Mouse (Mus musculus): ENCODE measurements at regions not wholly inside any gene's neighbourhood (a gene's known extent, or its start where the extent isn't known, plus 50 kb on each side); places are given as distances from the start of the nearest gene placed in this dataset.
A peak's percentile ranks its signal among the peaks of the same experiment; 100 is the strongest.

DNA sequence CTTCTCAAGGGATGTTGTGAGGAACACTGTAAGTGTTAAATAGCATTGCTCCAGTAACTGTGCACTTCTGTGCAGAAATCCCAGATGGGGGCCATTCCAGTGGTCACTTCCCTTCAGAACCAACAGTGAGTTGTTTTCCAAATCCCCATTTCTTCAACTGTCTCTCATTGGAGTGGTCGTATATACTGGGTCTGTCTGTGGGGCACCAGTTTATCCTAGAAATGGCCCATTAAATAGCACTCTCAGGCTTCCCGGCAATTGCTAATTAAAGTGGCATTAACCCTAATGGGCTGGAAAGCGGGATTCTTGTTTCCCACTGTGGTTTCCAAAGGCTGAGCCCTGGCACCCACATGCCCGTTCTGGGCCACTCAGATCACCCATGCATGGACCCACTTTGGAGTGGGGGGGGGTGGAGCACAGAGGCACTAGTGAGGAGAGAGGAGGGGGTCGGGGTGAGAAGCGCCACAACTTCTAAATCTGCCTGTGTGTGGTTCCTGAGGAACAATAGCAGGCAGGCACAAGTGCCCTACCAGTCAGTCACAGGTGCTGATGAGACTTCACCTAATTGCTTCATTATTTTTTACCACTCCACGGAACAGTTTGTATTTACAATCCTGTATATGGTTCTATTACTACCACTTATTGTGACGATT, 78.1 kb downstream of the Fam204a start:
- DNase-seq (ENCODE audit: low spot score in 2 of 2) = no peak

DNA sequence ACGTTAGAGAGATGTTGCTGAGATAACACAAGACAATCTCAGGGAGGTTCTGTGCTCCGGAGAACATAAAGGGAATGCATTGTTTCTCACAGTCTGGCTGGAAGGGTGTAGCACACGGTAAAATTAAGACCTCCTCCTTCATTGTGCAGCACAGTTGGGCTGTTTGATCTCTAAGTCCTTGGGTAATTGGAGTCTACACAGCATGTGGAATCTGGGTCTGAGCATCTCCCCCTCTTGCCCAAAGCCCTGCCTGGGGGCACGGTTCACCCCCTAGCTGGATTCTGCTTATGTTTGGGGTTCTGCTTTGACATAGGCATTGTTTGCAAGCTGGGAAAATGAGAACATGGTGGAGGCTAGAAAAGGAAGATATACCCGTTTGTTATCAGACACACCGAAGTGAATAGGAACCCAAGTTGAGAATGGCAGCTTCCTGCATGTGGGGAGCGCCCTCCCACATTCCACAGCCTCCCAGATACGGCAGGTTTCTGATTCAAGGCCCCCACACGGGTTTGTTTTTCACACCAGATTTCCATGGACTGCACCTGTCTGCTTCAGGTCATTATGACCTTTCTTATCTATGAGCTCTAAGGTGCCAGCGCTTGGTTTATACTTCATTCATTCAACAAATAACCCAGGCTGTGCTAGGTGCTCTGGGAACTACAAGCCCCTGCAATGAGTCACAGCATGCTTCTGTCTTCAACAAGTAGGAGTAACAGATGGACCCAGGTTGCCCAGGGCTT, 79.9 kb downstream of the Fam204a start:
- no peak for DNase-seq (ENCODE audit: low spot score in 2 of 2)

DNA sequence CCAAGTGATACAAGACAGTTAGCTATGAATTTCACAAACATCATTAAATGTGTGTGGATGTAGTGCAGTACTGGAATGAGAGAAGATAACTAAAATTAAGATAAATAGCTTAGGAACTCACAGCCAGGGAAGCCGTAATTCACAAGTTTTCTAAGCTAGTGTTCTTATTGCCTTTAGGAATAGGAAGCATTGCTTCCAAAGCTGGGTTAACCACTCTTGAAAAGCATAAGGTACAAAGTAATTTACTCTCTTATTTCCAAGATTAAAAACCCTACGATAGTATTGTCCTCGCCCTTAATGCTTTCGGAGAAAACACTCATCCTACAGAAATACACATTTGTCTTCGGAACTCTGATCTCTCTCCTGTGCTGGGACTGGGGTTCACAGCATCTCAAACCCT, 81.3 kb downstream of the Fam204a start:
- DNase-seq (ENCODE audit: low spot score in 2 of 2) = no peak

DNA sequence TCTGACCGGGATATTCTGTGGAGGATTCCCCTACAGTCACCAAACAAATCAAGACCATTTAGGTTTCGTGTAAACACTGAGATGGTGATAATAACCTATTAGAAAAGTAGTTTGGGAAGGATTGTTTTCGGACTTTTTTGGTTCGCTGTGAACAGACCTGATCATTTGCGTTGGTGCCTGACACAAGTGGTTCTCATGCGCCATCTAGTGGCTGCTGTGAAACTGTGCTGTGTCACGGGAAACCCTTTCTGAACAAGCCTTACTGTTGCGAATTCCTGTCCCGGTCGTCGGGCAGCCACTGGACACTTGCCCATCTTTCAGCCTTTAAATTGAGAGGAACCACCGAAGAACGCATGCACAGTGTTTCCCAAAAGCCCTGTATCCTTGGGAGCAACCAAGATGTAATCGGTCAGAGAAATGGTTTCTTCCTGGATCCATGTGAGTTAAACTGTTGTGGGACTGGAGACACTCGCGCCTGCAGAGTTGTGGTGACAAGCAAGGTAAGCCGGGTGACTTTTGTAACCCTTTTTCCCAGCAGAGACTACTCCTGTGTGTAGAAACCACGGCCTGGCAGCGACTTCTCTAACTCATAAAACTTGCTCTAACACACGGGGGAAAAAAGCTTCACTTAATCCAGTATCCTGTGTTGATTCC, 82.0 kb downstream of the Fam204a start:
- peak; percentile 45 to 75 for DNase-seq (ENCODE audit: low spot score in 2 of 2)

DNA sequence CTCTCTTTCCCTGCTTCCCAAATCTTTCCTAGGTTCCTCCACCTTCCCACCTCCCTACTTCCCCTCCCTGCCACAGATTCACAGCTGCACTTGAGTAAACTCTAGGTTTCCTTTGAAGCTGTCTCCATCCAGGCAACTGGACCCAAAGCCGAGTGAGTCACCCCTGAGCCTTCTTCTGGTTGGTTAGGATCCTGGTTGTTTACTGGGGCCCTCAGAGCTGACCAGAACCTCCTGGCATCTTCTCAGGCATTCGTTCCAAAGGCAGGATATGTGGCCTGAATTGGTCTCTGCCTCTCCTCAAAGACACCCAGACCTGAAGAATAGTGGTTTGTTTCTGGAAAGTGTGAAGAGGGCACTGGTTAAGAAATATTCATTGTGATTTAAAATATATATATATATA, 87.6 kb downstream of the Fam204a start:
- DNase-seq (ENCODE audit: low spot score in 2 of 2) = no peak

DNA sequence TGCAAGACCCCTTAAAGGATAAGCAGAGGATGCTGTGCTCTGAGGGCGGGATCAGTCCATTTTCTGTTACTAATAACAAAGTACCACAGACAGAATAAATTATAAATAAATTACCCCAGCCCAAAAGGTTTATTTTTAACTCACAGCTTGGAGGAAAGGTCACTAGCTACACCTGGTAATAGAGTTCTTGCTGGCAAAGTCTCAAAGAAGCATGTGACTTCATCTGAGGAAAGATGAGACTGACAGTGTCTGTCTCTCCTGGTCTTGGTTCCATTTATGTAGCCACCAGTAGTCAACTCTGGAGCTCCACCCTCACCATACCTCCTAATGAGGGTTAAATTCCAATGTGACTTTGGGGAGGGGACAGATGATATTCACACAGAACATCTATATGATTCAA, 90.0 kb downstream of the Fam204a start:
- no peak for DNase-seq (ENCODE audit: low spot score in 2 of 2)

DNA sequence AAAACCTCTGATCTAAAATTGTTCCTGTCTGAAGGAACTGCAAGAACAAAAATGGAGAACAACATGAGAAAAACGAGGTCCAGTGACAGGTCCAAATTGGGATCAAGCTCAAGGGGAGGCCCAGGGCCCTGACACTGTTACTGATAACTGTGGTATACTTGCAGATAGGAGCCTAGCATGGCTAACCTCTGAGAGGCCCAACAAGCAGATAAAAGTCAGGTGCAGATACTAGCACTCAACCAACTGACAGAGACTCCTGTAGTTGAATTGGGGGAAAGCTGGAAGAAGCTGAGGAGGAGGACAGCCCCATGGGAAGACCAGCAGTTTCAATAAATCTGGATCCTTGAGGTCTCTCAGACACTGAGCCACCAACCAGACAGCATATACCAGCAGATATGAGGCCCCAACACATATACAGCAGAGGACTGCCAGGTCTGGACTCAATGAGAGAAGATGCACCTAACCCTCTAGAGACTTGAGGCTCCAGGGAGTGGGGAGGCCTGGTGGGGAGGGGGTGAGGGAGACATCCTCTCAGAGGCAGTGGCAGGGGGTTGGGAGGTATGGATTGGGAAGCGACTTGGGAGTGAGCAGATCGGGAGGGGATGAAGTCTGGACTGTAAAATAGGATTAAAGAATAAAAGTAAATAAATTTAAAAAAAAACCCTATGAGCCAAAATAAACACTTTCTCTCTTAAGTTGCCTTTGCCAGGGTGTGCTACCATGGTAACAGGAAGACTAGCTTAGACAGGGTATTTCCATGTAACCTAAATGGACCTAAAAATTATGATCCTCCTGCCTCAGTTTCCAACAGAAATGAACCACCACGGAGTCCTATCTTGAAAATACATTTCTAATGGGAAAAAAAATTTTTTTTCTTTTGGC, 91.8 kb downstream of the Fam204a start:
- no peak for DNase-seq (ENCODE audit: low spot score in 2 of 2)

DNA sequence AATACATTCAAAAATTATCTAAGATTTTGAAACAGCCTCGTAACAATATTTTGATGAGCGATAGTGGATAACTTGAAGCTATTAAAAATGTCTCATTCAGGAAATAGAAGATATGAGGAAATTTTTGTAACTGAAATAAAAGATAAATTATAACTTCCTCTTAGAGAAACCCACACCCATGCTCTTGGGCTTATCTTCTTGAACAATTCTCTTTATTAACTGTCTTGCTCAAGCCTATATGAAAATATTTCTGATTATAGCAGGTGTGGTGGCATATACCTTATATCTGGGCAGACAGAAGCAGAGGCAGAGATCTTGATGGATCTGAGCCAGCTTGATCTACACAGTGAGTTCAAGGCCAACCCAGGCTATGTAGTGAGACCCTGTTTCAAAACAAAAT, 96.9 kb downstream of the Fam204a start:
- DNase-seq (ENCODE audit: low spot score in 2 of 2) = no peak

DNA sequence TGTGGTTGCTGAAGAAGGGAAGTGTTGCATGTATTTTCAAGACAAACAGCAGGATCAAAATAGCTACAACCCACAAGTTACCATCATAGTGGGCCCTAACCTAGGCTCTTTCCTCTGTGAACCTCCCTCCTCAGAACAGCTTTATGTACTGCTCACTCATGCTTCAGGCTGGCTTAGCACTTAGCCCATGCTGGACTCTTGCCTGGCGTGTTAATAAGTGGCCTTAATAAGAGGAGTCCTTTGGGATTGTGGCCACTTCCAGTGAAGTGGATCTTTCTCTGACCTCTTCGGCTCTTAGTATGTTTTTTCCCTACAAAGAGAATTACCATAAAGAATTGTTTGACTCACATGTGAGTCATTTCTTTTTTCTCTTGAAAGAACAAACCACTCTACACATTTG, 101.9 kb downstream of the Fam204a start:
- DNase-seq (ENCODE audit: low spot score in 2 of 2) = no peak

DNA sequence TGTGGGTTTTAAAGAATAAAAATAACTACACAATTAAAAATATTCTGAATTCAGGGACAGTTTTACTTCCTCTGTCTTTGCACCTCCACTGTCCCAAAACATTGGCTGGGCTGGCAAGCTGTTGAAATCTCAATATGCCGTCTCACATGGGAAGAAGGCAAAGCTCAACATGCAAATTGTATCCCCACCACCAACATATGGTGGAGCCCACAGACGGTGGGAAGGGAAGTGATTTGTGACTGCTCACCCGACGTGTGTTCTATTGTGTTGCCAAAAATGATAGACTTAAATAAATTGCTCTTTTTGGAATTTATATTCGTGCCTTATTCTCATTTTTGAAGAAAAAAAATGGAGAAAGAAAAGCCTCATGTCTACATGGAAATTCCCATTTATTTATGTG, 105.6 kb downstream of the Fam204a start:
- no peak for DNase-seq (ENCODE audit: low spot score in 2 of 2)

DNA sequence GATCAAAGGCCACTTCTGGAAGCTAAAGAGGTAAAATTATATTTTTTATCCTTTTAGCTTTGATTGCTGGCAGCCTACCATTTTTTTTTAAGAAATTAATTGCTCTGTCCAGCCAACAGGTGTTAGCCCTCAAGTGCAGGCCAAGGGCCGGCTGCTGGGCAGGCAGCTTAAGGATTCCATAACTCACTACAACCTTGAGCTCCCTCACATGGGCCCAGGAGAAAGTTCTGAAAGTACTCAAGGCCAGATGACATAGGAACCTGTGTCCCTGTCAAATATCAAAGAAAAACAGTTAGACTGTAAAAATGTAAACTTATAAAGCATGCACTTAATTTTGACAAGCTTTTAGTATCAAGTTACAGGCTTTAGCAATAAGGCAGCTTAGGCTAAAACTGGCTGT, 107.5 kb downstream of the Fam204a start:
- no peak for DNase-seq (ENCODE audit: low spot score in 2 of 2)

DNA sequence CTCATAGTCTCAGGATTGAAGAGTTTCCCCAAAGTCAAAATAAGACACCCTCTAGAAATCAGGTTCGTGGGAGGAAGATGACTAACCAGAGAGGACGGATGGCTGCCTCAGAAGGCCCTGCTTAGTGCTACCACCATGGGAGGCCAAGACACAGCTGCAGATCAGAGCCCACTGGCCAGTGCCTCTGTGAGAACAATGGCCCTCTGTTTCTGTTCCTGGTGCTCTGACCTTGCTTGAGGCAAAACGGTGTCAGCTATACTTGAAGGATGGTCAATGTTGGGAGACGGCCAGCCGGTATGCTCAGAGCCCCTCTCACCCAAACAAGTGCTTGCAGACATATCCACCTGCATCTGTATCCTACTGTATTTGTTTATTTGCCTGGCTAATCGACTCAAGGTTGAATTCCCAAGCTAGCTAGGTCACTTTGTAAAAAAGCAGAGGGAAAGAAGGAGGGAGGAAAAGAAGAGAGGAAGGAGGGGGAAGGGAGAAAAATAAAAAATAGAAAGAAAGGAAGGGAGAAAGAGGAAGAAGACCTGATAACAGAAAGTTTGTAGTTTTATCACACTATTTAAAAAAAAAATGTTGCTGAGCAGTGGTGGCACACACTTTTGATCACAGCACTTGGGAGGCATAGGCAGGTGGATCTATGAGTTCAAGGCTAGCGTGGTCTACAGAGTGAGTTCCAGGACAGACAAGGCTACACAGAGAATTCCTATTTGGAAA, 112.7 kb downstream of the Fam204a start:
- no peak for DNase-seq (ENCODE audit: low spot score in 2 of 2)

DNA sequence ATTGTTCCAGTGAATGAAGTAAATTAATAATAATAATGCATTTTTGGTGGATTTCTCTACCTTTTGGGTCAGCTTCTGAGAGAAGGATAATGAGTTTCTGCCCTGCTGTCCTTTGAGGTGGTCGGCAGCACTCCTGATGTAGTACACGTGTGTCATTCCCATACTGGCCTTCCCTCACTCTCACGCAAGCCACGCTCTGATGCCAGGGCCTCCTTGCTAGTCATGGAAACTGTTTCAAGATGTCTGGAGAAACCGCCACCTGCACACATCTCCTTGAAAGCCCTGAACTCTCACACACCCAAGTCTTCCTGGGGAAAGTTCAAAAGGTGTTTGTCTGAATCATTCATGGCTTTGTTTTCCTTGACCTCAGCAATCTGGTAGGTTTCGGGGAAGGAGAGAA, 116.2 kb downstream of the Fam204a start:
- DNase-seq (ENCODE audit: low spot score in 2 of 2) = no peak

DNA sequence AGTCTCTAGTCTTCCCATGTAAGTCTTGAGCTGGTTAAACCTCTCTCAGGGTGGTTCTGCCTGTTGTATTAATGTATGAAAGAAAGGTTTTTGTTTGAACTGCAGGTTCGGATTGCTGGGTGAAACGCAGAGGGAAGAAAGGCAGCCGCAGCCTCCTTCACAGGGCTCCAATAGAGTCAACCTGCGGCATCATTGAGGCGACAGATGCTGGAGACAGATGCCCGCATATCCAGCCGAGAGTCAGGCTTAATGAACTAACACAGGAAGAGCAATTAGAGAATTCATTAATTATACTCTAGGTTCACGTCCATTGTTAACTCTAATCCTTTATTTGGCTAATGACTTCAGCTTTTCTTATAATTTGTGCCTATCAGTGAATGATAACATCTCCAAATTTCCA, 117.0 kb downstream of the Fam204a start:
- DNase-seq (ENCODE audit: low spot score in 2 of 2) = no peak

DNA sequence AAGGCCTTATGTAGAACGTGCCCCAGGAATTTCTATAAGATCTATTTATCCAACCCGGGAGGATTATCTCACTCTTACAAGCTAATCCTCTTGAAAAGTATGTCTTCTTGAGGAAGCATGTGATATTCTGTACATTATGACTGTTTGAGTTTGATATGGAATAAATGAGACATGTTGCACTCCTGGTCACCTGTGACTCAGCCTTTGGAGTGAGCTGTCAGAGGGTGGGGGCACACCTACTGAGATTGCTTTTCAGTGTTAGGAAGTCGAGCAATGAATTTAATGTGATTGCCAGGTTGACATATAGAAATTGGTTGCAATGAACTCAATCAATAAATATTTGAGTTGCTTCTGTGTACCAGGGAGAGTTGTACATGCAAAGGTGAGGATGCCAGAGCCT, 128.6 kb downstream of the Fam204a start:
- DNase-seq (ENCODE audit: low spot score in 2 of 2) = no peak

DNA sequence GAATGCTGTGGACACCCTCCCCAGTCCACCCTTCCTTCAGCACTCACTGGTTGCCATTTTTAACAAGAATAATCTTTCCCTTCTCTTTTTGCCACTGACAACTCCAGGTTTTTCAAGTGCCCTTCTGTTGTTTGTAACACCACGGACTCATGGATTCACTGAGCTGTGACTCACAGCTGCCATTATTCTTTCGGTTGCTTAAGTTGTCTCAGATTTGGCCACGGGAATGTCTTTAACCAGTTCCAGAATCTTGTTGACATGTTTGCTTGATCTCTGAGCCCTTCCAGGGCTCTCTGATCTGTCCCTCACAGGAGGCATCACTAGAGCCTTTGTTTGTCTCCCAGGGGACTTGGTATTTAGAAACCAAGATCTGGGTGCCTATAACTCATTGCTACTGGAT, 131.5 kb upstream of the Rab11fip2 start:
- no peak for DNase-seq (ENCODE audit: low spot score in 2 of 2)

DNA sequence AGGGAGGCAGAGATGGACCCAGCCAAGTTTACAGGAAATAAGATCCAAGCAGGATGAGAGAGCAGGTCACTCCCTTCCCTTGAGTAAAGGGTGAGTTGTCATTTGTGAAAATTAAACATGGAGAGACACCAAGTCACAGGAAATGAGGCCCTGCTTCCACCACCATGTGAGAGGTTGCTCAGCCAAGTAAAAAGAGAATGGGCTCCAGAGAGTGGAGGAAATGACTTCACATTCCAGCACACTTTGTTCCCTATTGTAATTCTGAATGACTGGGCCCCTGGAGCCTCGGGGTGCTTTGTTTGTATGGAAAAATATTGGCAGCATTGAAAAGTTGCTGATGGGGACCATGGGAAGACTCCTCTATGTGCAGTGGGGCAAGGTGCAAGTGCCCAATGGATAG, 129.9 kb upstream of the Rab11fip2 start:
- DNase-seq (ENCODE audit: low spot score in 2 of 2) = no peak

DNA sequence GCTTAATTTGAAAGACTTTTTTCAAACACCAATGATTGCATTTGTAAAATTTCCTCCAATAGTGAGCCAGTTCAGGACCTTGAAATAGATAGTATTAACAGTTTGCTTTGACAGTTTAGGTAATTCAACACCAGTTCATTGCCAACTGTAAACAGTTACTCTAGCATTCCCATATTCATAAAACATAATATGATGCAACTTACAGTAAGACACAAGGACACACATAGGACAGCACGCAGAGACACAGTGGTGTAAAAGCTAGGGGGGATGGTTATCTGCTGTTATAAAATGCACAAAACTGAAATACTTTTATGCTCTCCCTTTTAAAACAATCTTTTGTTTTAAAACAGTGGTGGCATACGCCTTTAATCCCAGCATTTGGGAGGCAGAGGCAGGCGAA, 122.7 kb upstream of the Rab11fip2 start:
- no peak for DNase-seq (ENCODE audit: low spot score in 2 of 2)

DNA sequence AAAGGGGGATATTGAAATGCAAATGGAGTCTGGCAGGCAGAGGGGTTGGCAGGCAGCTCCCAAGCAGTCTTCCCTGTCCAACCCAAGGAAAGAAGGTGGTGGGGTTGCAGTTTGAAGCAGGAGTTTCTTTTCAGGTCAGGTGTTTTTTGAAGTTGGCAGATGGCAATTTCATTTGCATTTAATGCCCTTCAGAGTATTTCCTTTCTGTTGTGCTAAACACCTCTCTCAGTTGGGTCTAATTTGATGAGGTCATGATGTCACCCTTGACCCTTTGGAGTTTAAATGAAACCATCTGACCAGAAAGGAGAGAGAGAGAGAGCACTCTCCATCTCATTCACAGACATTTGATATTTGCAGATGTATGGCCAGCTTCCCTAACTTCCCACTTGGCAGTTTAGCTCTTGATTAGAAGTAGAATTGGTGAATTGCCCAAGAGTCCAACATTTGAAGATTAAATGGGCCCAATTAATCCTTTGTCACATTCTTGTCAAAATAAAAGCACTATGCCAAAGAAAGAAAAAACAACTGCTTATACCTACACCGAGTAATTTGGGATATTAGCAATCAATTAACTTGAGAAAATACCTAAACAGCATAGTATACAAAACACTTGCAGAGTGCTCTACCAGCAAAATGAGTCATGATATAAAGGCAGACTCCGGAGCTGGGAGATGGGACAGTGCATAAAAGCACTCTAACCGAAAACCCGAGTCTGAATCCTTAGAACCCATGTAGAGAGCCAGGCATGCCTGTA, 111.8 kb upstream of the Rab11fip2 start:
- DNase-seq (ENCODE audit: low spot score in 2 of 2) = no peak

DNA sequence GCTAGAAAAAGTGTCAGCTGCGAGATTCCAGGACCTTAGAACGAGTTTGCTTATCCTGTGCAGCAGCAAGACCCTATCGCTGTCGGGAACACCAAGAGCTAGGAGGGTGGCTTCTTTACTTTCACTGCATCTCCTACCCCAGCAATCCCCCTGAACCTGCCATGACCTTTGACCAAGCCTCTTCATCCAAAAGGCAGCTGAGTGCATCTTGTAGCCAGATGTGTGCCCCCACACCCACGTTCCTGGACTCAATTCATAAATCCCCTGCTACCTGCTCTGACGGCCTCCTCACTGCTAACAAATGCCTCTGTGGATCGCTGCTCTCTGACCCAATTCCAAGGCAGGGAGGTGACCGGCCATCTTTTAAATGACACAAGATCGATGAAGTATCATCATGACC, 107.7 kb upstream of the Rab11fip2 start:
- DNase-seq (ENCODE audit: low spot score in 2 of 2) = no peak

DNA sequence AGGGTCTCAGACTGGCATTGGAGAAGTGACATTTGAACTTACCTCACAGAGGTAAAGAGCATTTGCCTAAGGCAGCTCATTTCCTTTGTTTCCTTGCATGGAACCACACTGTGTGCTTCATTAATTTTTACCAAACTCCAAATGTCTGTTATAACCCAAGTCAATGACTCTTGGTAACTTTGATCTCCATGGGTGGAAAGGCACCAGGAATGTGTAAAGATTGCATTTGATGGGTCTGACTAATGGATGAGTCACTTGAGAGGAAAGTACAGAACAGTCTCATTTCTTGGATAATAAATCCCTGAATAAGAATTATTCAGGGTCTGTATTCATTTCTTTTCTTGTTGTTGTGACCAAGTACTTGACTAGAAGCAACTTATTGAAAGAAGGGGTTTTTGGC, 97.3 kb upstream of the Rab11fip2 start:
- no peak for DNase-seq (ENCODE audit: low spot score in 2 of 2)
